23 mouse cellular contexts compared by ENCODE assay signal in the genomic region with DNA sequence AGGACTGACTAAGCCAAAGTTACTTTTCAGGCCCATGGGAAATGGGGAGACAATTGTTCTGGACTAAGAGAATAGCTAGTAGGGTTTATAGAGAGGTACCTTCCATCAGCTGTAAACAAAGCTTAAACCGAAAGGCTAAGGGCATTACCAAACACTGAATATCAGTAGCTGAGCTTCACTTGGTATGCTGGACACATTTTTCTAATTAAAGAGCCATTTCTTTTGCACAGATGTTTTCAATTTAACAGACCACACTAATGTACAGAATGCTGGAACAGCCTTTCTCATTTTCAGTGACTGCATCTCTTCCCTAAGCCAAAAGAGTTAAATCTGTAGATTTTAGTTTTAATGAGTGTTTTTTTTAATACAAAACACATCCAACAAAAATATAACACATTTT.
DNase-seq lines count a peak whose midpoint lies in the region; ATAC-seq and TF ChIP-seq lines count a peak whose summit lies in the region.
"Had no signal": no experiment of that assay in that cellular context is flagged by ENCODE, and none has a peak within 500 bp of the region (broad histone marks: within the 10 kb centered on the region; RNA-seq: fewer than 3 reads in every experiment).

No protein-coding gene starts in this region.

- DNase-seq in lung, embryonic 14.5 days: peak; percentile 4
- no peak for DNase-seq in lung, postnatal 0 days (ENCODE audit: low spot score)
- no peak for DNase-seq in limb, embryonic 11.5 days (ENCODE audit: low spot score)
- DNase-seq in thymus, postnatal 14 days: no peak
- DNase-seq in layer of hippocampus, adult 8-10 months (ENCODE audit: low spot score in 2 of 2): no peak
- DNase-seq: adrenal gland, postnatal 10 days; cerebellum, adult 9-10 months; gastrocnemius, postnatal 14 days; heart, adult 2 months; kidney, adult 18-20 months; kidney, postnatal 14 days; layer of hippocampus, adult 9-11 months; left cerebral cortex, postnatal 4 days; lung, postnatal 10 days; midbrain, embryonic 14.5 days; thymus, postnatal 25 days had no signal

- no peak overlapping the region for H3K27ac ChIP-seq in lung, embryonic 14.5 days (ENCODE audit: low read depth)
- no peak overlapping the region for H3K27ac ChIP-seq in lung, postnatal 0 days (ENCODE audit: low read length)
- H3K27ac ChIP-seq in embryonic facial prominence, embryonic 13.5 days: peak overlapping the region; percentile 63; the same call in 1 of the 2 replicates
- no peak overlapping the region for H3K27ac ChIP-seq in limb, embryonic 11.5 days (replicated peaks; ENCODE audit: low read depth, low read length)
- H3K27ac ChIP-seq: forebrain, embryonic 12.5 days; heart, adult 2 months; heart, embryonic 15.5 days; left cerebral cortex, adult 2 months; liver, embryonic 15.5 days; neural tube, embryonic 13.5 days had no signal

- no peaks in the 10 kb centered on the region for H3K4me1 ChIP-seq in lung, embryonic 14.5 days (ENCODE audit: insufficient read depth)
- no peaks in the 10 kb centered on the region for H3K4me1 ChIP-seq in lung, postnatal 0 days (ENCODE audit: insufficient read depth, low read depth, low read length)
- peaks cover 3% of the 10 kb centered on the region; the same call in 1 of the 2 replicates for H3K4me1 ChIP-seq in embryonic facial prominence, embryonic 13.5 days
- H3K4me1 ChIP-seq in limb, embryonic 11.5 days (ENCODE audit: control insufficient read depth, insufficient read depth, low read length): no peaks in the 10 kb centered on the region
- H3K4me1 ChIP-seq: forebrain, embryonic 12.5 days; heart, embryonic 15.5 days; liver, embryonic 15.5 days; neural tube, embryonic 13.5 days had no signal

- no peak overlapping the region for H3K9ac ChIP-seq in lung, embryonic 14.5 days
- H3K9ac ChIP-seq in lung, postnatal 0 days (replicated peaks; ENCODE audit: low read depth): no peak overlapping the region
- H3K9ac ChIP-seq in embryonic facial prominence, embryonic 13.5 days: no peak overlapping the region
- H3K9ac ChIP-seq in limb, embryonic 11.5 days (ENCODE audit: low read length): no peak overlapping the region
- H3K9ac ChIP-seq: forebrain, embryonic 12.5 days; heart, embryonic 15.5 days; liver, embryonic 15.5 days; neural tube, embryonic 13.5 days had no signal

- TF ChIP-seq EP300 in lung, postnatal 0 days (IDR thresholded peaks at IDR 0.05): no peak

- no peaks in the 10 kb centered on the region for H3K9me3 ChIP-seq in lung, embryonic 14.5 days (ENCODE audit: low read depth, low read length)
- no peaks in the 10 kb centered on the region for H3K9me3 ChIP-seq in lung, postnatal 0 days (ENCODE audit: low read length)
- no peaks in the 10 kb centered on the region for H3K9me3 ChIP-seq in embryonic facial prominence, embryonic 13.5 days
- no peaks in the 10 kb centered on the region for H3K9me3 ChIP-seq in limb, embryonic 11.5 days (ENCODE audit: control insufficient read depth, low read length)
- H3K9me3 ChIP-seq: forebrain, embryonic 12.5 days; heart, embryonic 15.5 days; liver, embryonic 15.5 days; neural tube, embryonic 13.5 days had no signal

- TF ChIP-seq CTCF in lung, embryonic 14.5 days (IDR thresholded peaks at IDR 0.05; ENCODE audit: low read depth): no peak
- TF ChIP-seq CTCF in lung, postnatal 0 days (IDR thresholded peaks at IDR 0.05): no peak

- H3K27me3 ChIP-seq in lung, embryonic 14.5 days (ENCODE audit: insufficient read depth, low read length): no peaks in the 10 kb centered on the region
- no peaks in the 10 kb centered on the region for H3K27me3 ChIP-seq in lung, postnatal 0 days (replicated peaks; ENCODE audit: insufficient read depth, low read length)
- no peaks in the 10 kb centered on the region for H3K27me3 ChIP-seq in embryonic facial prominence, embryonic 13.5 days
- no peaks in the 10 kb centered on the region for H3K27me3 ChIP-seq in limb, embryonic 11.5 days (ENCODE audit: control insufficient read depth, insufficient read depth, low read length)
- H3K27me3 ChIP-seq: forebrain, embryonic 12.5 days; heart, embryonic 15.5 days; liver, embryonic 15.5 days; neural tube, embryonic 13.5 days had no signal

- no peaks in the 10 kb centered on the region for H3K36me3 ChIP-seq in lung, embryonic 14.5 days (ENCODE audit: insufficient read depth)
- H3K36me3 ChIP-seq in lung, postnatal 0 days (ENCODE audit: insufficient read depth, low read length): no peaks in the 10 kb centered on the region
- no peaks in the 10 kb centered on the region for H3K36me3 ChIP-seq in embryonic facial prominence, embryonic 13.5 days
- no peaks in the 10 kb centered on the region for H3K36me3 ChIP-seq in limb, embryonic 11.5 days (ENCODE audit: control insufficient read depth, insufficient read depth, low read length)
- H3K36me3 ChIP-seq: forebrain, embryonic 12.5 days; heart, embryonic 15.5 days; liver, embryonic 15.5 days; neural tube, embryonic 13.5 days had no signal

- 50% methylated on average over 1 of the region's 1 CpGs for WGBS in lung, embryonic 14.5 days
- 74% methylated on average over 1 of the region's 1 CpGs for WGBS in lung, postnatal 0 days
- WGBS in embryonic facial prominence, embryonic 13.5 days: 24% methylated on average over 1 of the region's 1 CpGs
- 14% methylated on average over 1 of the region's 1 CpGs for WGBS in limb, embryonic 11.5 days

- no peak overlapping the region for H3K4me2 ChIP-seq in lung, embryonic 14.5 days
- no peak overlapping the region for H3K4me2 ChIP-seq in lung, postnatal 0 days (replicated peaks; ENCODE audit: low read depth, low read length)
- H3K4me2 ChIP-seq in embryonic facial prominence, embryonic 13.5 days: 0 out of 2 replicates have a peak overlapping the region, but pooled peaks have one; percentile 24
- H3K4me2 ChIP-seq in limb, embryonic 11.5 days (ENCODE audit: low read depth, severe bottlenecking): no peak overlapping the region
- H3K4me2 ChIP-seq: forebrain, embryonic 12.5 days; heart, embryonic 15.5 days; liver, embryonic 15.5 days; neural tube, embryonic 13.5 days had no signal

- no peak for ATAC-seq in lung, embryonic 14.5 days (ENCODE audit: insufficient read depth)
- ATAC-seq in lung, postnatal 0 days: no peak
- no peak for ATAC-seq in embryonic facial prominence, embryonic 13.5 days (ENCODE audit: insufficient number of reproducible peaks, insufficient read depth, low FRiP score, low TSS enrichment, low read depth)
- peak; percentile 70; the same call in 1 of the 2 replicates for ATAC-seq in limb, embryonic 11.5 days (ENCODE audit: insufficient number of reproducible peaks, low FRiP score, low TSS enrichment, low read depth)
- ATAC-seq in erythroblast, adult 5-6 weeks (replicated peaks; ENCODE audit: low FRiP score, poor library complexity, severe bottlenecking): no peak

- no peak overlapping the region for H3K4me3 ChIP-seq in lung, embryonic 14.5 days (ENCODE audit: low read depth, low read length)
- H3K4me3 ChIP-seq in lung, postnatal 0 days (ENCODE audit: low read depth, low read length): no peak overlapping the region
- H3K4me3 ChIP-seq in embryonic facial prominence, embryonic 13.5 days: no peak overlapping the region
- H3K4me3 ChIP-seq in limb, embryonic 11.5 days (ENCODE audit: low read depth, low read length): no peak overlapping the region
- H3K4me3 ChIP-seq: forebrain, embryonic 12.5 days; heart, adult 2 months; heart, embryonic 15.5 days; left cerebral cortex, adult 2 months; liver, embryonic 15.5 days; neural tube, embryonic 13.5 days had no signal
